Mouse (Mus musculus): ENCODE measurements at regions not wholly inside any gene's neighbourhood (a gene's known extent, or its start where the extent isn't known, plus 50 kb on each side); places are given as distances from the start of the nearest gene placed in this dataset.
"Not testable (repeated sequence)": the region's sequence is repeated elsewhere in the genome, so short reads cannot be mapped to it uniquely, and the experiment has no call there.

DNA sequence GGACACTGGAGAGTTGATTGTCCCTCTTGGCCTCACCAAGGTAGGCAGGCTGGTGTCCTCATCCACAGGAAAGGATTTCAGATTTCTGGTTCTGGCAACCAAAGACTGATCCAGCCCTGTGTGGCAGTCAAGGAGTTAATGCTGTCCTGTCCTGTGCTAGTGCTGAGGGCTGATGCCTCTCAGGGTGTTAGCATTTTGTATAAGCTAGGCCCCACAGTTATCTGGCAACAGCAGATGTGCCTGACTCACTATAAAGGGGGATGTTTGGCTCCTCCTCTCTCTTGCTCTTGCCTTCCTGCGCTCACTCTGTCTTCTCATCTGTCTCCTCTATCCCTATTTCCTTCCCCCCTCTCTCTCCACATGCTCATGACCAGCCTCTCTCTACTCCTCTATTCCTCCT, 138.8 kb downstream of the Zxdb start:
- H3K4me1 ChIP-seq (ENCODE audit: control insufficient read depth, insufficient read depth, low read length), result no peaks in the 10 kb centered on the region
- H3K4me3 ChIP-seq (ENCODE audit: insufficient read depth, low read length), result no peak overlapping the region
- TF ChIP-seq POLR2A (IDR thresholded peaks at IDR 0.05; ENCODE audit: extremely low read depth, insufficient read depth, low read length) (no peak), CTCF (IDR thresholded peaks at IDR 0.05; ENCODE audit: extremely low read depth, insufficient read depth, low read length) (no peak)
- H3K27ac ChIP-seq (ENCODE audit: insufficient read depth, low read length), result no peak overlapping the region

DNA sequence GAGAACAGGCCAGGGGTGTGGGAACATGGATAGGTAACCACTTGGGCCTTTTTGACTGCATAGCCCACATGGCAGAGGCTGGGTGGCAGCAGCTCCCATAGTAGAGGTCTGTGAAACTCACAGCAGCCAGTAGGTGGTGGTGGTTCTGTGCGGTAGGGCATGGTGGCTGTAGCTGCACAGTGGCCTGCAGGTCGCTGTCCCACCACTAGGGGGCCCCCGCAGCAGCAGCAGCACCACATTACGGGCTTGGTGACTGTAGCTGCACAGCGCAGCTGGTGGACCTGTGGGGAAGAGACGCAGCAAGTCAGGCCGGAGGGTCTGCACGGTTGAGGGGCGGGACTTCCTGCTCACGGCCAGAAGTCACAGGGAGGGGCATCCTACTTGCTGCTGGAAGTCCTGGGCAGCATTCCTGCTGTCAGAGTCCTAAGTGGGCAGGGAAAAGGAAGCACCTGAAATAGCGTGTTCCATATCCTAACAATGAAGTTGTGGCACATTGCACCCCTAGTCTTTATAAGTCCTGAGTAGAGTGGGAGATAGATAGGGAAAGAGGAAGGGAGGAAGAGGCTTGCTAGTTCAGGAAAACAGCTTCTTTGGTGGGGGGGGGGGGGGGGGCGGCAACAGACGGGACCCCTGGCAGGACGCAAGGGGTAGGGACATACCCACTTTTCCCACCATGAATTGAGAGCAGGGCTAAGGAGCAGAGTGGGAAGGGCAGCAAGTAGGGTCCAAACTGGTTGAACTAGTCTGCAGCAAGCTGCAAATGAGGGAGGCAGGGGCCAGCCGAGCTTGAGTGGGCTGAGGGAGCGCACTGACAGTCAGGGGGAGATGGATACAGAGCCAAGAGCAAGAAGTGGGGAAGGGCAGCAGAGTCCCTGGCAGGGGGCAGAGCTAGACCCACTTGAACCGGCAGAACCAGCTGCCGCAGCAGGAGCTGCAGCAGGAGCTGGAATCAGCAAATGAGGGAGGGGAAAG, 141.4 kb downstream of the Zxdb start:
- H3K4me1 ChIP-seq (ENCODE audit: control insufficient read depth, insufficient read depth, low read length), result no peaks in the 10 kb centered on the region
- H3K4me3 ChIP-seq (ENCODE audit: insufficient read depth, low read length), result peak overlapping the region; percentile 6; the same call in 1 of the 2 replicates
- TF ChIP-seq POLR2A (IDR thresholded peaks at IDR 0.05; ENCODE audit: extremely low read depth, insufficient read depth, low read length), result no peak
- peak; percentile 79 for TF ChIP-seq CTCF (IDR thresholded peaks at IDR 0.05; ENCODE audit: extremely low read depth, insufficient read depth, low read length)
- no peak overlapping the region for H3K27ac ChIP-seq (ENCODE audit: insufficient read depth, low read length)

DNA sequence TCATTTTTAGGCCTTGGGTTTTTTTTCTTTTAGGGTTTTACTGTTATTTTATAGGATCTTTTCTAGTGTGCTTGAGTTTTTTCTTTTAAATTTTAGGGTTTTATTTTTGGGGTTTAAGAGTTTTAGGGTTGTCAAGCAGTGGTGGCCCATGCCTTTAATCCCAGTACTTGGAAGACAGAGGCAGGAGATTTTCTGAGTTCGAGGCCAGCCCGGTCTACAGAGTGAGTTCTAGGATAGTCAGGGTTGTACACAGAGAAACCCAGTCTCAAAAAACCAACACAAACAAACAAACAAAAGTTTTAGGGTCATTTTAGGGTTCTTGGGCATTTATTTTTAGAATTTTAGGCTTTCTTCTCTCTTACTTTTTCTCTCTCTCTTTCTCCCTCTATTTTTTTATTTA, 142.9 kb downstream of the Spin4 start:
- not testable (repeated sequence) for H3K4me1 ChIP-seq (ENCODE audit: control insufficient read depth, insufficient read depth, low read length); H3K27ac ChIP-seq (ENCODE audit: insufficient read depth, low read length)

More for the DNA sequence above, 142.9 kb downstream of the Spin4 start:
- H3K4me3 ChIP-seq (ENCODE audit: insufficient read depth, low read length), result not testable (repeated sequence)
